ENCODE assay signal across 8 mouse cellular contexts in genomic region chr6:125148251-125148925, GRCm38 (mm10). TPM values are rescaled to one million over a fixed set of nuclear protein-coding genes. Genes with fewer than 3 reads are reported as not detected.
DNase-seq lines count a peak whose midpoint lies in the region; ATAC-seq and TF ChIP-seq lines count a peak whose summit lies in the region.

No protein-coding gene starts in this region.

- H3K27ac ChIP-seq in forebrain, postnatal 0 days (ENCODE audit: low read depth, low read length): peak overlapping the region; percentile 29; the same call in 1 of the 2 replicates
- no peak overlapping the region for H3K27ac ChIP-seq in hindbrain, embryonic 11.5 days (ENCODE audit: low read depth, low read length)
- peak overlapping the region; percentile 67 for H3K27ac ChIP-seq in limb, embryonic 14.5 days (replicated peaks; ENCODE audit: low read depth, low read length)
- peak overlapping the region; percentile 84 for H3K27ac ChIP-seq in olfactory bulb, adult 2 months (ENCODE audit: insufficient read depth, low read depth, low read length)

- 73% methylated on average over 18 of the region's 18 CpGs for WGBS in forebrain, postnatal 0 days
- WGBS in hindbrain, embryonic 11.5 days: 75% methylated on average over 18 of the region's 18 CpGs
- WGBS in limb, embryonic 14.5 days: 70% methylated on average over 18 of the region's 18 CpGs
- 20% methylated on average over 18 of the region's 18 CpGs for WGBS in olfactory bulb, adult 2 months

- TF ChIP-seq CTCF in E14TG2a.4 (conservative IDR thresholded peaks at IDR 0.05; ENCODE audit: low read length): no peak
- TF ChIP-seq CTCF in forebrain, postnatal 0 days (IDR thresholded peaks at IDR 0.05; ENCODE audit: low read depth): no peak
- TF ChIP-seq CTCF in olfactory bulb, adult 2 months (IDR thresholded peaks at IDR 0.05; ENCODE audit: insufficient read depth, low read depth, low read length): no peak

- DNase-seq in cerebellum, adult 11-12 months: peak; percentile 67
- no peak for DNase-seq in cerebellum, adult 8-10 months
- no peak for DNase-seq in forebrain, postnatal 0 days
- no peak for DNase-seq in hindbrain, embryonic 11.5 days (ENCODE audit: low spot score)
- DNase-seq in limb, embryonic 14.5 days (ENCODE audit: low spot score): peak; percentile 27
- DNase-seq in urinary bladder, adult 18-20 months (ENCODE audit: low spot score in 2 of 2): no peak

- ATAC-seq in forebrain, postnatal 0 days: no peak
- no peak for ATAC-seq in hindbrain, embryonic 11.5 days (ENCODE audit: low FRiP score)
- ATAC-seq in limb, embryonic 14.5 days (ENCODE audit: low FRiP score, low read depth): no peak

- no peak overlapping the region for H3K4me2 ChIP-seq in forebrain, postnatal 0 days (ENCODE audit: low read depth)
- 0 out of 2 replicates have a peak overlapping the region, but pooled peaks have one; percentile 5 for H3K4me2 ChIP-seq in hindbrain, embryonic 11.5 days (replicated peaks; ENCODE audit: low read depth, low read length)
- H3K4me2 ChIP-seq in limb, embryonic 14.5 days (replicated peaks; ENCODE audit: low read depth, low read length, severe bottlenecking): 0 out of 2 replicates have a peak overlapping the region, but pooled peaks have one; percentile 5

- no peaks in the 10 kb centered on the region for H3K9me3 ChIP-seq in E14TG2a.4 (ENCODE audit: low read length)
- no peaks in the 10 kb centered on the region for H3K9me3 ChIP-seq in forebrain, postnatal 0 days (ENCODE audit: low read length)
- no peaks in the 10 kb centered on the region for H3K9me3 ChIP-seq in hindbrain, embryonic 11.5 days (ENCODE audit: control insufficient read depth, low read length)
- H3K9me3 ChIP-seq in limb, embryonic 14.5 days (ENCODE audit: control insufficient read depth, low read length): no peaks in the 10 kb centered on the region

- 0 out of 2 replicates have a peak overlapping the region, but pooled peaks have one; percentile 91 for H3K9ac ChIP-seq in forebrain, postnatal 0 days
- 0 out of 2 replicates have a peak overlapping the region, but pooled peaks have one; percentile 23 for H3K9ac ChIP-seq in hindbrain, embryonic 11.5 days (ENCODE audit: low read depth, low read length)
- peak overlapping the region; percentile 31; the same call in 1 of the 2 replicates for H3K9ac ChIP-seq in limb, embryonic 14.5 days (ENCODE audit: low read depth, low read length, severe bottlenecking)

- H3K4me3 ChIP-seq in E14TG2a.4 (replicated peaks; ENCODE audit: low read length): peak overlapping the region; percentile 59
- H3K4me3 ChIP-seq in forebrain, postnatal 0 days (ENCODE audit: low read depth, low read length): no peak overlapping the region
- H3K4me3 ChIP-seq in hindbrain, embryonic 11.5 days (ENCODE audit: low read depth, low read length): no peak overlapping the region
- H3K4me3 ChIP-seq in limb, embryonic 14.5 days (replicated peaks; ENCODE audit: low read length): no peak overlapping the region
- peak overlapping the region; percentile 27 for H3K4me3 ChIP-seq in olfactory bulb, adult 2 months (ENCODE audit: insufficient read depth, low read depth, low read length)

- H3K36me3 ChIP-seq in E14TG2a.4 (ENCODE audit: insufficient read depth, low read length): peaks cover 72% of the 10 kb centered on the region
- H3K36me3 ChIP-seq in forebrain, postnatal 0 days (ENCODE audit: insufficient read depth): peaks cover 33% of the 10 kb centered on the region
- no peaks in the 10 kb centered on the region for H3K36me3 ChIP-seq in hindbrain, embryonic 11.5 days (ENCODE audit: control insufficient read depth, insufficient read depth, low read length)
- peaks cover 42% of the 10 kb centered on the region for H3K36me3 ChIP-seq in limb, embryonic 14.5 days (ENCODE audit: control insufficient read depth, insufficient read depth, low read length)

- TF ChIP-seq POLR2A in limb, embryonic 14.5 days (IDR thresholded peaks at IDR 0.05; ENCODE audit: borderline replicate concordance, extremely low read depth, insufficient read depth, insufficient read length): no peak
- TF ChIP-seq POLR2A in olfactory bulb, adult 2 months (IDR thresholded peaks at IDR 0.05; ENCODE audit: insufficient read depth, low read depth, low read length): no peak

- H3K4me1 ChIP-seq in E14TG2a.4 (replicated peaks; ENCODE audit: low read depth, low read length): peaks cover 89% of the 10 kb centered on the region
- H3K4me1 ChIP-seq in forebrain, postnatal 0 days (ENCODE audit: insufficient read depth): peaks cover 22% of the 10 kb centered on the region
- peaks cover 10% of the 10 kb centered on the region; the same call in 1 of the 2 replicates for H3K4me1 ChIP-seq in hindbrain, embryonic 11.5 days (replicated peaks; ENCODE audit: control insufficient read depth, insufficient read depth, low read length)
- peaks cover 20% of the 10 kb centered on the region for H3K4me1 ChIP-seq in limb, embryonic 14.5 days (ENCODE audit: control insufficient read depth, insufficient read depth, low read length)
- peaks cover 53% of the 10 kb centered on the region for H3K4me1 ChIP-seq in olfactory bulb, adult 2 months (ENCODE audit: control insufficient read depth, insufficient read depth, low read length)

- H3K27me3 ChIP-seq in E14TG2a.4 (ENCODE audit: insufficient read depth, low read length): no peaks in the 10 kb centered on the region
- no peaks in the 10 kb centered on the region for H3K27me3 ChIP-seq in forebrain, postnatal 0 days (ENCODE audit: insufficient read depth, low read length)
- no peaks in the 10 kb centered on the region for H3K27me3 ChIP-seq in hindbrain, embryonic 11.5 days (ENCODE audit: control insufficient read depth, insufficient read depth, low read length)
- no peaks in the 10 kb centered on the region for H3K27me3 ChIP-seq in limb, embryonic 14.5 days (ENCODE audit: control insufficient read depth, insufficient read depth, low read length)

RNA-seq across cellular contexts. Expression of gene Iffo1, which starts 3.3 kb away (rescaled TPM):
- total RNA-seq in forebrain, postnatal 0 days (2014; rRNA removed): 24.6 and 28.8 TPM in 2 replicates
- 12.8 and 18.3 TPM in 2 replicates for polyA plus RNA-seq in forebrain, postnatal 0 days (2015; fragmentation: Nextera tagmentation; extraction: Ambion mirVana)
- polyA plus RNA-seq in hindbrain, embryonic 11.5 days (2014; fragmentation: Nextera tagmentation; extraction: Ambion mirVana): 10.3 and 10.4 TPM in 2 replicates
- polyA plus RNA-seq in limb, embryonic 14.5 days (2012; rRNA removed): 64.7 and 78.6 TPM in 2 replicates
- 25.9 and 34.1 TPM in 2 replicates for polyA plus RNA-seq in limb, embryonic 14.5 days (2014; fragmentation: Nextera tagmentation; extraction: Ambion mirVana)
- not detected in 2 replicates for polyA plus RNA-seq in olfactory bulb, adult 2 months (2012; ENCODE audit: insufficient read depth, insufficient read length, low replicate concordance, missing spikeins)

RNA-seq across cellular contexts. Expression of gene Nop2, which starts 16.7 kb away (rescaled TPM):
- total RNA-seq in forebrain, postnatal 0 days (2014; rRNA removed): 47.2 and 56.0 TPM in 2 replicates
- 39.6 and 43.5 TPM in 2 replicates for polyA plus RNA-seq in forebrain, postnatal 0 days (2015; fragmentation: Nextera tagmentation; extraction: Ambion mirVana)
- 45.3 and 58.8 TPM in 2 replicates for polyA plus RNA-seq in hindbrain, embryonic 11.5 days (2014; fragmentation: Nextera tagmentation; extraction: Ambion mirVana)
- polyA plus RNA-seq in limb, embryonic 14.5 days (2012; rRNA removed): 43.7 and 48.5 TPM in 2 replicates
- polyA plus RNA-seq in limb, embryonic 14.5 days (2014; fragmentation: Nextera tagmentation; extraction: Ambion mirVana): 54.2 TPM in 2 replicates
- polyA plus RNA-seq in olfactory bulb, adult 2 months (2012; ENCODE audit: insufficient read depth, insufficient read length, low replicate concordance, missing spikeins): not detected in 2 replicates

RNA-seq across cellular contexts. Expression of gene Gapdh, which starts 17.9 kb away (rescaled TPM):
- 2,022 and 2,511 TPM in 2 replicates for total RNA-seq in forebrain, postnatal 0 days (2014; rRNA removed)
- polyA plus RNA-seq in forebrain, postnatal 0 days (2015; fragmentation: Nextera tagmentation; extraction: Ambion mirVana): 1,543 and 1,551 TPM in 2 replicates
- polyA plus RNA-seq in hindbrain, embryonic 11.5 days (2014; fragmentation: Nextera tagmentation; extraction: Ambion mirVana): 2,070 and 2,095 TPM in 2 replicates
- polyA plus RNA-seq in limb, embryonic 14.5 days (2012; rRNA removed): 3,758 and 4,454 TPM in 2 replicates
- 1,656 and 1,691 TPM in 2 replicates for polyA plus RNA-seq in limb, embryonic 14.5 days (2014; fragmentation: Nextera tagmentation; extraction: Ambion mirVana)
- polyA plus RNA-seq in olfactory bulb, adult 2 months (2012; ENCODE audit: insufficient read depth, insufficient read length, low replicate concordance, missing spikeins): 844 TPM in 1 of 2 replicates, not detected in the other

RNA-seq across cellular contexts. Expression of gene Ncapd2, which starts 43.1 kb away (rescaled TPM):
- 32.5 and 43.5 TPM in 2 replicates for total RNA-seq in forebrain, postnatal 0 days (2014; rRNA removed)
- 18.9 and 25.8 TPM in 2 replicates for polyA plus RNA-seq in forebrain, postnatal 0 days (2015; fragmentation: Nextera tagmentation; extraction: Ambion mirVana)
- 109 and 110 TPM in 2 replicates for polyA plus RNA-seq in hindbrain, embryonic 11.5 days (2014; fragmentation: Nextera tagmentation; extraction: Ambion mirVana)
- 250 and 270 TPM in 2 replicates for polyA plus RNA-seq in limb, embryonic 14.5 days (2012; rRNA removed)
- 82.9 and 96.9 TPM in 2 replicates for polyA plus RNA-seq in limb, embryonic 14.5 days (2014; fragmentation: Nextera tagmentation; extraction: Ambion mirVana)
- polyA plus RNA-seq in olfactory bulb, adult 2 months (2012; ENCODE audit: insufficient read depth, insufficient read length, low replicate concordance, missing spikeins): not detected in 2 replicates

RNA-seq across cellular contexts. Expression of gene Mrpl51, which starts 43.2 kb away (rescaled TPM):
- total RNA-seq in forebrain, postnatal 0 days (2014; rRNA removed): 51.3 and 54.0 TPM in 2 replicates
- 146 and 148 TPM in 2 replicates for polyA plus RNA-seq in forebrain, postnatal 0 days (2015; fragmentation: Nextera tagmentation; extraction: Ambion mirVana)
- 184 and 189 TPM in 2 replicates for polyA plus RNA-seq in hindbrain, embryonic 11.5 days (2014; fragmentation: Nextera tagmentation; extraction: Ambion mirVana)
- 56.5 and 75.0 TPM in 2 replicates for polyA plus RNA-seq in limb, embryonic 14.5 days (2012; rRNA removed)
- 189 and 199 TPM in 2 replicates for polyA plus RNA-seq in limb, embryonic 14.5 days (2014; fragmentation: Nextera tagmentation; extraction: Ambion mirVana)
- not detected in 2 replicates for polyA plus RNA-seq in olfactory bulb, adult 2 months (2012; ENCODE audit: insufficient read depth, insufficient read length, low replicate concordance, missing spikeins)

Comparison
In these comparisons a context has a peak if more than half of its experiments do, and no peak if none do; other contexts are left out.
1. DNase-seq: peak in cerebellum, adult 11-12 months (single experiment) and limb, embryonic 14.5 days (single experiment); none in cerebellum, adult 8-10 months (single experiment), forebrain, postnatal 0 days (single experiment), hindbrain, embryonic 11.5 days (single experiment) and urinary bladder, adult 18-20 months (0 of 2).
2. H3K4me3 ChIP-seq: peak in E14TG2a.4 (single experiment) and olfactory bulb, adult 2 months (single experiment); none in forebrain, postnatal 0 days (single experiment), hindbrain, embryonic 11.5 days (single experiment) and limb, embryonic 14.5 days (single experiment).
3. H3K9ac ChIP-seq: peak in every context shown above with its lines; median percentile 91 in forebrain, postnatal 0 days; 31 in limb, embryonic 14.5 days; 23 in hindbrain, embryonic 11.5 days.
4. RNA of gene Nop2, which starts 16.7 kb away (polyA plus RNA-seq): 43.7 to 54.2 TPM in limb, embryonic 14.5 days, 45.3 to 58.8 TPM in hindbrain, embryonic 11.5 days and 39.6 to 43.5 TPM in forebrain, postnatal 0 days; not detected in olfactory bulb, adult 2 months; every median in the first group is over 10 times any median in the second.